Comparison of ENCODE assay signal across 10 mouse cellular contexts in genomic region chr14:73231286-73231982, GRCm38 (mm10). TPM values are rescaled to one million over a fixed set of nuclear protein-coding genes. Genes with fewer than 3 reads are reported as not detected.
A peak's percentile ranks its signal among the peaks of the same experiment; 100 is the strongest.
DNase-seq lines count a peak whose midpoint lies in the region; ATAC-seq and TF ChIP-seq lines count a peak whose summit lies in the region.
"Had no signal": no experiment of that assay in that cellular context is flagged by ENCODE, and none has a peak within 500 bp of the region (broad histone marks: within the 10 kb centered on the region; RNA-seq: fewer than 3 reads in every experiment).

No protein-coding gene starts in this region.

- TF ChIP-seq CTCF in intestine, postnatal 0 days (IDR thresholded peaks at IDR 0.05; ENCODE audit: low read depth) = no peak
- TF ChIP-seq CTCF in ES-Bruce4 (IDR thresholded peaks at IDR 0.05; ENCODE audit: low read depth, low read length) = no peak

- peak overlapping the region; percentile 12; the same call in 1 of the 2 replicates for H3K27ac ChIP-seq in intestine, embryonic 14.5 days (ENCODE audit: low read depth)
- no peak overlapping the region for H3K27ac ChIP-seq in intestine, postnatal 0 days (ENCODE audit: low read depth, low read length)
- H3K27ac ChIP-seq in ES-Bruce4 (ENCODE audit: insufficient read depth, low read length) = peak overlapping the region; percentile 87
- H3K27ac ChIP-seq in brown adipose tissue, adult 24 weeks (replicated peaks; ENCODE audit: low read depth, low read length) = peak overlapping the region; percentile 88
- peak overlapping the region; percentile 15; the same call in 1 of the 2 replicates for H3K27ac ChIP-seq in intestine, embryonic 16.5 days (ENCODE audit: low read length)
- H3K27ac ChIP-seq: lung, embryonic 15.5 days; neural tube, embryonic 12.5 days had no signal

- H3K9ac ChIP-seq in intestine, embryonic 14.5 days (ENCODE audit: low read length) = no peak overlapping the region
- no peak overlapping the region for H3K9ac ChIP-seq in intestine, postnatal 0 days (ENCODE audit: low read depth, low read length)
- no peak overlapping the region for H3K9ac ChIP-seq in ES-Bruce4 (ENCODE audit: low read depth, poor library complexity, severe bottlenecking)
- no peak overlapping the region for H3K9ac ChIP-seq in intestine, embryonic 16.5 days (ENCODE audit: low read depth, low read length)
- H3K9ac ChIP-seq: lung, embryonic 15.5 days; neural tube, embryonic 12.5 days had no signal

- peaks cover 18% of the 10 kb centered on the region for H3K4me1 ChIP-seq in intestine, embryonic 14.5 days (replicated peaks; ENCODE audit: control insufficient read depth, insufficient read depth, low read length)
- peaks cover 7% of the 10 kb centered on the region for H3K4me1 ChIP-seq in intestine, postnatal 0 days (replicated peaks; ENCODE audit: control insufficient read depth, insufficient read depth, low read length)
- peaks cover 8% of the 10 kb centered on the region for H3K4me1 ChIP-seq in ES-Bruce4 (ENCODE audit: control insufficient read depth, insufficient read depth, low read length)
- H3K4me1 ChIP-seq in brown adipose tissue, adult 24 weeks (ENCODE audit: control insufficient read depth, insufficient read depth, insufficient read length, low read length) = peaks cover 12% of the 10 kb centered on the region
- H3K4me1 ChIP-seq in intestine, embryonic 16.5 days (ENCODE audit: control insufficient read depth, insufficient read depth, low read length) = peaks cover 8% of the 10 kb centered on the region

- no peak for ATAC-seq in intestine, embryonic 14.5 days (replicated peaks; ENCODE audit: low FRiP score, low TSS enrichment, low read depth)
- no peak for ATAC-seq in intestine, postnatal 0 days
- peak; percentile 21; the same call in 1 of the 2 replicates for ATAC-seq in intestine, embryonic 16.5 days
- no peak for ATAC-seq in activated CD4-positive, CD25-positive, alpha-beta regulatory T cell, adult 4 months

- no peak for TF ChIP-seq POLR2A in ES-Bruce4 (IDR thresholded peaks at IDR 0.05; ENCODE audit: insufficient read depth, low read length)

- peak; percentile 73; the same call in 1 of the 2 replicates for TF ChIP-seq EP300 in ES-Bruce4 (IDR thresholded peaks at IDR 0.05; ENCODE audit: insufficient read depth, low read depth, low read length)

- H3K4me2 ChIP-seq in intestine, embryonic 14.5 days (ENCODE audit: low read length) = no peak overlapping the region
- no peak overlapping the region for H3K4me2 ChIP-seq in intestine, postnatal 0 days (replicated peaks; ENCODE audit: low read depth)
- H3K4me2 ChIP-seq in intestine, embryonic 16.5 days (ENCODE audit: low read depth, low read length) = no peak overlapping the region
- H3K4me2 ChIP-seq: lung, embryonic 15.5 days; neural tube, embryonic 12.5 days had no signal

- no peak overlapping the region for H3K4me3 ChIP-seq in intestine, embryonic 14.5 days (ENCODE audit: low read depth, low read length)
- H3K4me3 ChIP-seq in intestine, postnatal 0 days (ENCODE audit: low read depth, low read length) = no peak overlapping the region
- no peak overlapping the region for H3K4me3 ChIP-seq in ES-Bruce4 (ENCODE audit: low read depth, low read length)
- no peak overlapping the region for H3K4me3 ChIP-seq in brown adipose tissue, adult 24 weeks (ENCODE audit: insufficient read depth, low read depth, low read length)
- H3K4me3 ChIP-seq in intestine, embryonic 16.5 days (ENCODE audit: low read length) = no peak overlapping the region
- H3K4me3 ChIP-seq: lung, embryonic 15.5 days; neural tube, embryonic 12.5 days had no signal

- H3K27me3 ChIP-seq in intestine, embryonic 14.5 days (replicated peaks; ENCODE audit: control insufficient read depth, insufficient read depth, low read length) = no peaks in the 10 kb centered on the region
- no peaks in the 10 kb centered on the region for H3K27me3 ChIP-seq in intestine, postnatal 0 days (replicated peaks; ENCODE audit: control insufficient read depth, insufficient read depth, low read length)
- H3K27me3 ChIP-seq in ES-Bruce4 (ENCODE audit: control insufficient read depth, insufficient read depth, low read length, poor library complexity, severe bottlenecking) = no peaks in the 10 kb centered on the region
- H3K27me3 ChIP-seq in intestine, embryonic 16.5 days (replicated peaks; ENCODE audit: control insufficient read depth, insufficient read depth, low read length) = no peaks in the 10 kb centered on the region
- H3K27me3 ChIP-seq: lung, embryonic 15.5 days; neural tube, embryonic 12.5 days had no signal

- no peak for DNase-seq in intestine, embryonic 14.5 days (ENCODE audit: low spot score)
- DNase-seq in right cerebral cortex, postnatal 14 days = no peak
- no peak for DNase-seq in retina, postnatal 1 day

- 23% methylated on average over 5 of the region's 5 CpGs for WGBS in intestine, embryonic 14.5 days
- WGBS in intestine, postnatal 0 days = 45% methylated on average over 5 of the region's 5 CpGs
- WGBS in intestine, embryonic 16.5 days = 41% methylated on average over 5 of the region's 5 CpGs

- H3K36me3 ChIP-seq in intestine, embryonic 14.5 days (ENCODE audit: control insufficient read depth, insufficient read depth, low read length) = no peaks in the 10 kb centered on the region
- no peaks in the 10 kb centered on the region for H3K36me3 ChIP-seq in intestine, postnatal 0 days (ENCODE audit: control insufficient read depth, insufficient read depth)
- no peaks in the 10 kb centered on the region; the same call in 1 of the 2 replicates for H3K36me3 ChIP-seq in ES-Bruce4 (ENCODE audit: control insufficient read depth, insufficient read depth, low read length, poor library complexity, severe bottlenecking)
- H3K36me3 ChIP-seq in intestine, embryonic 16.5 days (ENCODE audit: control insufficient read depth, insufficient read depth, low read length) = no peaks in the 10 kb centered on the region
- H3K36me3 ChIP-seq: lung, embryonic 15.5 days; neural tube, embryonic 12.5 days had no signal

- H3K9me3 ChIP-seq in intestine, embryonic 14.5 days (ENCODE audit: control insufficient read depth, low read length) = no peaks in the 10 kb centered on the region
- H3K9me3 ChIP-seq in intestine, postnatal 0 days (ENCODE audit: control insufficient read depth) = no peaks in the 10 kb centered on the region
- H3K9me3 ChIP-seq in ES-Bruce4 (replicated peaks; ENCODE audit: control insufficient read depth, insufficient read depth, low read length, poor library complexity, severe bottlenecking) = peaks cover 8% of the 10 kb centered on the region
- H3K9me3 ChIP-seq in intestine, embryonic 16.5 days (ENCODE audit: control insufficient read depth, low read length) = no peaks in the 10 kb centered on the region
- H3K9me3 ChIP-seq: lung, embryonic 15.5 days; neural tube, embryonic 12.5 days had no signal

RNA-seq across cellular contexts. Expression of gene Lpar6, which starts 6.3 kb away (rescaled TPM):
- 13.5 and 14.2 TPM in 2 replicates for polyA plus RNA-seq in intestine, embryonic 14.5 days (2014; fragmentation: Nextera tagmentation; extraction: Ambion mirVana)
- 7.8 and 8.1 TPM in 2 replicates for polyA plus RNA-seq in intestine, postnatal 0 days (2015; fragmentation: Nextera tagmentation; extraction: Ambion mirVana)
- 12.9 TPM in 2 replicates for polyA plus RNA-seq in ES-Bruce4 (2011; ENCODE audit: insufficient read depth, insufficient read length, low read depth, missing spikeins)
- polyA plus RNA-seq in brown adipose tissue, adult 24 weeks (2012; ENCODE audit: insufficient read depth, insufficient read length, missing spikeins) = 15.0 and 19.7 TPM in 2 replicates
- polyA plus RNA-seq in intestine, embryonic 16.5 days (2015; fragmentation: Nextera tagmentation; extraction: Ambion mirVana) = 12.1 and 13.0 TPM in 2 replicates
- 10 to 100 TPM; 41.7 to 50.0 TPM for polyA plus RNA-seq in activated CD4-positive, CD25-positive, alpha-beta regulatory T cell, adult 4 months (2017; shearing (Covaris generic))
